Mouse (Mus musculus) retina, postnatal 7 days (tissue): ENCODE results near the gene Ppt1.

Source experiments
- DNase-seq: peaks from one replicate; pipeline ENCODE4 v3.0.0-alpha.2; 2012; ENCODE audit warnings: low read depth, low spot score

Gene Ppt1

DNA sequence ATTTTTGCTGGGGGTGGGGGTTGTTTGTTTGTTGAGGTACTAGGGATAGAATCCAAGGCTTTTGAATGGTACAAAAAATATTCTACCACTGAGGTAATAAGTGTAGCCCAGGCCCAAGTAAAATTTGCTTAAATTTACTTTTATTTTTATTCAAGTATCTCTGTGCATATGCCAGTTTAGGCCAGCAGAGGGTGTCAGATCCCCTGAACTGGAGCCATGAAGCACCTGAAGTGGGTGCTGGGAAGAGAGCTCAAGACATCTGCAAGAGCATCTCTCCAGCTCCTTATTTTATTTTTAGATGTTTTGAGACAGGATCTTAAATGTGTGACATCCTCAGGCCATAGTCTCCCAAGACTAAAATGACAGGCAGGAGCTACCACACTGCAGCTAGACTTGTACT, 34.0 kb downstream of the Ppt1 start:
- no peak for DNase-seq

DNA sequence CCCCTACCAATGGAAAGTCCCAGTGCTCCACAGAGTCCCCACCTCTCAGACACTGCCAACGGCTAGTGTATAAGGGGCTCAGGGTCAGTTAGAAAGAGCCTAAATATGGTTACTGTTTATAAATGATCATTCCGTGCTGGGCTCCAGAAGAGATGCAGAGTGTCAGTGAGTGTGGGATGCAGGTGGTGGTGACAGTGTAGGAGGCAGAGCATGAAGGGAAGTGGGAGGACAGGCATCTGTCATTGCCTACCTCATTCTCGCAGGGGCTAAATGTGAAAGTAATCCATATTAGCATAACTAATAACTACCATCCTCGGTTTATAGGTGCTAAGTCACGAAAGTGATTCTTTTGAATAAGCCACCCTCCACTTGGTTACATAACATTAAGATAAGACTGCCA, 34.7 kb downstream of the Ppt1 start:
- DNase-seq: no peak

DNA sequence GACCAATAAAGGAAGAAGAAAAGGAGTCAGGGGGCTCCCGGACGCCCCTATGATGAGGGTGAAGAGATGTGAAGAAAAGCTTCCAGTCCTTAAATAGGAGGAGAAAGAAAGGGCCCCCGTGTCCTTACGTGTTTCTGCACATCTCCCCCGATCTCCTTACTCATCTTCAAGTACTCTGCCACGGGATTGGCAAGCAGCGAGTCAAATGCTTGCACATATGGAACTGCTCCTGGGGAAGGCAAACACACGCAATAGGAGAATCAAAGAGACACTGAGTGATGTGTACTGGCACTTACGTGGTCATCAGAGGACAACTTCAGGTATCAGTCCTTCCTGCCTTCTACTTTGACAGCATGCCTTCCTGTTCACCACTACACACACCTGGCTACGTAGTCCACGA, 35.2 kb downstream of the Ppt1 start:
- no peak for DNase-seq

DNA sequence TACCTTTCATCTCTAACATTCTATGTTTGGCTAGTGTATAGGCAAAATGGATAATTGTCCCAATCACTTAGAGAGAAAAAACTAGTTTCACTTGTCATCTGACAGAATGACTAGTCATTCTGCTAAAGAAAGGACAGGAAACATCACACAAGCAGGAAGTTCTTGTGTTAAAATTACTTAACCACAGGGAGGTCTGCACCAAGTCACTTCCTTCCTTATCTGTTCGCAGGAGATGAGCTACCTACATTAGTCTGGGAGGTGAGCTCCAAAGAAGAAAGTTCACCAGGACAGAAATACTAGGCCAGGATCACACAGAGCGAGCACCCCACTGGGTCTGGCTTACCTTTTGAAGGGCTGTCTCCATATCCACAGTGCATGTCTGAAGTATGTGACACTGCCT, 35.9 kb downstream of the Ppt1 start:
- no peak for DNase-seq

DNA sequence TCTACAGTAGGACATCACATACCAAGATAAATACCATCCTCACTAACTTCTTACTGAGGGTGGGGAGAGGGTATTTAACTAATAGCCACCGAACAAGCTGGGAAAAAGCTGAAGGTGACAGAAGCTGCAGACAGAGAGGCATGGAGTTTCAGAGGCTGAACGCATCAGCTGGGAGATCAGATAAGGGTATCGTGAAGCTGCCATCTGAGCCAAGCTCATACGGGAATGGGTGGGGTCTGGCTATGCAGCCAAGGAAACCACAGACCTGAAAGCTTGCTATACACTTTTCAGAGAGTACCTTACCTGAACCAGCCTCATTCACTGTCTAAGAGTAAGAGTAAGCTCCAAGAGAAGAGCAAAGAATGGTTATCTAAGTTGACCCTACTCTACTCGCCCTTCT, 37.0 kb downstream of the Ppt1 start:
- DNase-seq: no peak

DNA sequence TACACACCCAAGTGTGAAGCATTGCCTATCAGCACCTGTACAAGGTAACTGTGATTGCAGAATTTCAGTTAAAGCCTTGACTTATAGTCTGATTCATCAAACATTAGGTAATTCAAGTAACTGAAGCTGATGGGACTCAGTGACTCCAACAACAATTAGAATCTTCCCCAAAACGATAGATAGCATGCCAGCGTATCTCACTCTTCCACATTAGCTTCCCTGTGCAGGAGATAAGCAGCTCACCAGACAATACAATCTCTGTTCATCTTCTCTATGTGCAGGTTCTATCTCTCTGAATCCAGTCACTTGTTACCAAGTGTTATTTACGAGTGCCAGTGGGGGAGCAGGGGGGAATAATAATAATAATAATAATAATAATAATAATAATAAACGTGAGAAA, 37.5 kb downstream of the Ppt1 start:
- DNase-seq: no peak

- DNase-seq: no peak
Observed at GRCm38 (mm10) chr4:122878333-122879070, 42.5 kb downstream of the Ppt1 start.

DNA sequence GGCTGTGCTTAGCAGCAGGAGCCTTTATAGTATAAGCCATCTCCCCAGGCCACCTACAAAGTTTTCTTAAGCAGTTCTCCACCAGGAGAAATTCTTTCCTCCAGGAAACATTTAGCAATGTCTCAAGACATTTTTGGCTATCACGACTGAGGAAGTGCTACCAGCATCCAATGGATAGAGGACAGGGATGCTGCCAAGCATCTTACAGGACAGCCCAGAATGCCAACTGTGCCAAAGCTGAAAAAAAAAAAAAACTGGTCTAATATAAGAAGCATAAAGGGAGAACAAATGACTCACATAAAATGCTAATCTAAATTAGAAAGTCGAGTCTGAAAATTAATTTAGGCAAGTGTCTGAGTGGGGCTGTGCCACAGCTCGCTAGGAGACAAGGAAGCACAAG, 46.5 kb downstream of the Ppt1 start:
- DNase-seq: no peak

GRCm38 (mm10) chr4:122883294-122883693, 47.3 kb downstream of the Ppt1 start:
- DNase-seq: no peak

DNA sequence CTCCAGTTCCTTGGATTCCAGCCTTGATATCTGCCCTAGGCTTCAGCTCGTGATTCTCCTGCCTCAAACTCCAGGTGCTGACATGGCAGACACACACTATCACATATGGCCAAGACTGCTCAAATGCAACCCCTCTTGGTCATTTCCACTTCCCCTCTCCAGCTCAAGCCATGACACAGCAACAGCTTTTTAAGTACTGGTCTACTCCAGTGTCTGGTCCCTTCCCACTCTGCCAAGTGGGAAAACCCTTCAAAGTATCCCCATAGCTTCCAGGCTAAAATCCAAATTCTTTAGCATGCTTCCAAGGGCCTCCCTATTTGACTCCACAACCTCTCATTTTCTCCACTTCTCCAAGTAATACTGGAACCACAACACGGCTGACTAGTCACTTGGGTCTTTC, 48.0 kb downstream of the Ppt1 start:
- DNase-seq: no peak

GRCm38 (mm10) chr4:122884481-122885340, 48.7 kb downstream of the Ppt1 start:
- DNase-seq: no peak

GRCm38 (mm10) chr4:122885768-122886578, 49.9 kb downstream of the Ppt1 start, which contains the start of gene Cap1:
Gene Cap1, minus strand, starts transcription at chr4:122886056.
- peak; percentile 97 for DNase-seq

- DNase-seq: no peak
Observed at GRCm38 (mm10) chr4:122886579-122887254, 50.7 kb downstream of the Ppt1 start.

- no peak for DNase-seq
Observed at GRCm38 (mm10) chr4:122887336-122887735, 51.3 kb downstream of the Ppt1 start.

GRCm38 (mm10) chr4:122890881-122891481, 54.9 kb downstream of the Ppt1 start:
- DNase-seq: no peak

DNA sequence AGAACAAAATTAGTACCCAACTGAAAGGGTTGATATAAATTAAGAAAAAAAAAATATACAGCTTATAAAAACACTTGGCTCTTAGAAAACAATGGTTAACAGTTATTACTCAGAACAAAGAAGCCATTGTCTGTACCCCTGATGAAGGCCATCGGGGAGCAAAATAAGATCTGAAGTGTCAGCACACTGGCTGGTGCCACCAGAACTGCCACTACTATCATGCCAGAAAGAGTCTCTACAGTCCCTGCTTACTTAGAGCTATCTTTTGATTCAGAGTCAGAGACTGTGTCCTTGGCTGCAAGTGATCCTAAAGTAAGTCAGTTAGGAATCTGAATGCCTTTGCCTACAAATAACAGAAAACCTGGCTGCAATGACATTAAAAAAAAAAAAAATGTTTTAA, 55.6 kb downstream of the Ppt1 start:
- DNase-seq: no peak

DNA sequence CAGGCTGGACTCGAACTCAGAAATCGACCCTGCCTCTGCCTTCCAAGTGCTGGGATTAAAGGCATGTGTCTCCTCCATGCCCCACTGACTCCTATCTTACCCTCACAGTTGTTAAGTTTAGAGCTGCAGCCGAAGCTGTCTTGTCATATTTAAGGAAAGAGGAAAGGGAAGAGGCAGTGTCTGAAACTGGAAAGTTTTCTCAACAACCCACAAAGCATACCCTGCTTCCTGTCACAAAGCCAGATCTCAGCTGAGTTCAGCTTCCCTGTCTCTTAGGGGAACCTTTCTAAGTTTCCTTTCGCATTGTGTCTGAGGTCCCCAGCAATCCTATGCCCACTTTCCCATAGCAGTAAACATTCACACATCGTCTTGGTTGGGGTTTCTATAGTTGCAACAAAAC, 56.1 kb downstream of the Ppt1 start:
- DNase-seq: no peak

GRCm38 (mm10) chr4:122897750-122898149, 61.7 kb downstream of the Ppt1 start:
- no peak for DNase-seq

- DNase-seq: peak; percentile 49
Observed at GRCm38 (mm10) chr4:122898313-122898712, 62.3 kb downstream of the Ppt1 start.

DNA sequence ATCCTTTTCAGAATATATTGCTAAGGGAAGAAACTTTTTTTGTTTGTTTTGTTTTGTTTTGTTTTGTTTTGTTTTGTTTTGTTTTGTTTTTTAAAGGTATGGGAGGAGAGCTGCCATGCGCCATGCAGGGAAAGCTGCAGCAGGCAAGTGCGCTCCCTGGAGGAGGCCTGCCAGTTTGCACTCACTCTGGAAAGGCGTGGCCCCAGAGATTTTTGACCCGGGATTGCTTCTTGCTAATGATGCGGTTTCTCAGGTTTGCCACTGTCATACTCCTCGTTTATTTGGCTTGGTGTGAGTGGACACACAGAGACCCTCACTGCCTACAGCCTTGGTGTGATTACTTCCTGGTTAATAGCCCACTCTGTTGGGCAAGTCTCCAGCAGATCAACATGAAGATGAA, 66.1 kb downstream of the Ppt1 start:
- DNase-seq: no peak

GRCm38 (mm10) chr4:122903709-122904108, 67.7 kb downstream of the Ppt1 start:
- DNase-seq: no peak
